Mouse (Mus musculus): ENCODE results near the gene Zbtb16.

Gene Zbtb16

DNA sequence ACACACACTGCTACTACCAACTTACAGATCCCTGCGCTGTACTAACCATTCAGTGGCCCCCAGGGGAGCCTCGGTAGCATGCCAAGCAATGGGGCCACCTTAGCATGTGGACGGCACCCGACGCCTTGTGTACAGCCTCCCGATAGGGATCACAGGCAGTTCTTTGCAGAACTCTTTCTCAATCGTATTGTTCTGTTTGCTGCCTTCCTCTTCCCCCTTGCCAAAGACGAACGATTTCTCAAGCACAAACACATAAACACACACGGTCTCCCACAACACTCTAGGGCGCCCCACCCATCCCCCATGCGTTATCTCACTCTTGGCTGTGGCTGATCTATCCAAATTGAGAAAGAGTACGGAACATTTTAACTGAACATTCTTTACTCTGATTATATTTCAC, 91.1 kb downstream of the Zbtb16 start:
- no peak for DNase-seq (ENCODE audit: low read depth, low spot score)

DNA sequence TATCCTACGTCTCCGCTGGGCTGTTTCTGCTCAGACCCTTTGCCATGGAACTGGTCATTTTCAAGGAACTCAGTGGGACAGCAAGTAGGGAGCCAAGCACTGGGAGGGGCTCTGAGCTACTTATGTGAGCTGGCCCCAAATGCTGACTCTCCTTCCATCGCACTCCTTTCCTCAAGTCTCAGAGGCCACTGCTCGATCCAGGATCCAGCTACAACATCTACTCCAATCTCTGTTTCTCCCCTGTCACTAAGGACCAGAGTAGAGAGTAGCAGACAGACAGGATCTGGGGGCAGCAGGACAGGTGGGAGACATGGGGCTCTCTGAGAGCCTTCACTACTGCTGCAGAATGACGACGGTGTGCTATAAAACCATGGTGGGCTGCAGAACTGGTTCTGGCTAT, 91.6 kb downstream of the Zbtb16 start:
- DNase-seq (ENCODE audit: low read depth, low spot score), result no peak

DNA sequence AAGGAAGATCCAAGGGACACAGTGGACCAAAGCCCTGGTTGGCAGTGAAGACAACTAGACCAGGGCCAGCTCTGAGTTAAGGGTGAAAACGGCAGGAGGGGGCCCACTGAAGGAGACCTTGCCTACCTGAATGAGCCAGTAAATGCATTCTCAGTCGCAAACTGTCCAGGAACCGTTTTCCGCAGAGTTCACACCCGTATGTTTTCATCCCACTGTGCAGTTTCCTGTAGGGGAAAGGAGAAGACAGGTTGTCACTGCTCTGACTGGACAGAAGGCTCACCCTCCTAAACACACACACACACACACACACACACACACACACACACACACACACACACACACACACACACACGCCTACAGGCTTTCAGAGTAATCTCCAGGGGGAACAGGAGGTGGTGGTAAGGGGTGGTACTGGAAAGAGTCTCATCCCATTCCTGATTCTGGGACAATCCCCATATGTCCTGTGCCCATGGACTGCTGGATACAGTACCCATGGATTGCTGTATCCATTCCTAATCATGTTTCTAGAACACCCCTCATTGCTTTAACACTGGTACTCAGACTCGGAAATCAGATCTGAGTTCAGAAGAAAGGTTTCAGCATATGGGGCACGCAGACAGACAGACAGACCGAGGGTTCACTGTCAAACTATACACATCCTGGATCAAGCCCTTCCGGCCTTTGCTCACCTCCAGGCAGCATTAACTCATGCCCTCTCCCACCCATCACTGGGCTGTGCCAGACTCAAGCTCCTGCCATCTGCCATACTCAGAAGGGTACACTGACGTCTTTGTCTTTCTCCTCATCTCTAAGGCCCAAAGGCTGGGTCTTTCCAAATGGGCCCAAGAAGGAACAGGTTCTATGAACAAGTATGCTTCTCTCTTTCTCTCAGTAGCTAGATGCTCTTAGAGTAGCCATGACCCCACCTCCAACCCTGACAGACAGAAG, 92.4 kb downstream of the Zbtb16 start:
- DNase-seq (ENCODE audit: low read depth, low spot score), result no peak

DNA sequence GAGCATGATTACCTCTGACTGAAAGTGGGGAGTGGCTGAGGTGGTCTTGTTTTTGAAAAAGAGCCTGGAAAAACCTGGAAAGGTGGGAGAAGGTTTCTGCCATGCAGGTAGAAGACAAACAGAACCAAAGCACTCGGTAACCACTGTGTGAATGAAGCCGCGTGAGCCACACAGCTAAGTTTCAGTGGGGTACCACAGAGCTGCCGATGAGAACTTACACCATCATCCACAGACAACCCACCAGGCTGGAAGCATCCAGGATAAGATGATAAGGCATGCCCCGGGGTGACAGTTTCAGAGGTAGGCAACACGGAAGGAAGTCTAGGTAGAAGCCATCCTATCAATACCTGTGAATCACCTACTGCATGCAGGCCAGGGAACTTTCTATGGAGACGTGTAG, 93.9 kb downstream of the Zbtb16 start:
- DNase-seq (ENCODE audit: low read depth, low spot score), result no peak

DNA sequence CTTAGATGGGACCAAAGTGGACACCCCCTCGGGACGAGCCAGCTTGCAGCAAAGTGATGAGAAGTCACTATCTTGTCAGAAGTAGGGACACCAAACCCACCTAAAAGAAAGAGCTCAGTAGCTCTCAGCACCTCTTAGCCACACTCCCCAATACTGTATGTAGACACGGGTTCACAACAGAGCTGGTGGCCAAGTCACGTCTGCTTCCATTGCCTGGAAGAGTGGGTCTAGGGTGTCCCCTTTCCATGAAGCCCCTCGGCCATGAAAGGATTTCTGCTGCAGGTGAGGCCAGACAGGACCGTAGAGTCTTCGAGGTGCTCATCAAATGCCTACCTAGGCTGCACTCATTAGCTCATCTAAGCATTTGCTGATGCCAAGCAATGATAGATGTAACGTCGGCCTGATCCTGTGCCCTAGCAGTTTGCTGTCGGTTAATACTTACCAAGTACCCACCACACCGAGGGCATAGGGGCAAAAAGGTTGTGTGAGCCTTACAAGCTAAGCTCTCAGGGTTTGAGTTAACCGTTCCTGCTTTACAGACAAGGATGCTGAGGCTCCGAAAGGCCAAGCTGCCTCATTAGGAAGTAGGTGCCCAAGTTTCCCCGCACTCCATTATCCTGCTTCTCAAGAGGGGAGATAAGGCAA, 94.5 kb downstream of the Zbtb16 start:
- no peak for DNase-seq (ENCODE audit: low read depth, low spot score)

DNA sequence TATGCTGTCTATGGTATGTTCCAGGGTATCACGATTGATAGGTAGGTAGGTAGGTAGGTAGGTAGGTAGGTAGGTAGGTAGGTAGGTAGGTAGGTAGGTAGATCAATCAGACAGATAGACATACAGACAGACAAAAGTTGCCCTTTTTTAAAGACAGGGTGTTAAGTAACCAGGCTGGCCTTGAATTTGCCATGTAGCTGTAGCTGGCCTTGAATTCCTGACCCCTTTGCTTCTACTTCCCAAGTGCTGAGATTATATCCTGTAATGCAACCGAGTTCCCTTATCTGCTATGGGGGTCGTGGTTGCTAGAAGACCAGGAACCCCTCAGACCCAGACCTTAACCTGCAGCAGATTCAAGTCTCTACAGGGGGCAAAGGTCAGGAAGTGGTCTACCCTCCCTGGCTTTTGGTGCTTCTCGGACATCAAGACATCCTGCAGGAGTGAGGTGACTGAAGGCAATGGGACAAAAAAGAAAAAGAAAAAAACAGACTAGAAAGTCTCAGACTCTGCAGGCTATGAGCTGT, 95.2 kb downstream of the Zbtb16 start:
- DNase-seq (ENCODE audit: low read depth, low spot score), result no peak

DNA sequence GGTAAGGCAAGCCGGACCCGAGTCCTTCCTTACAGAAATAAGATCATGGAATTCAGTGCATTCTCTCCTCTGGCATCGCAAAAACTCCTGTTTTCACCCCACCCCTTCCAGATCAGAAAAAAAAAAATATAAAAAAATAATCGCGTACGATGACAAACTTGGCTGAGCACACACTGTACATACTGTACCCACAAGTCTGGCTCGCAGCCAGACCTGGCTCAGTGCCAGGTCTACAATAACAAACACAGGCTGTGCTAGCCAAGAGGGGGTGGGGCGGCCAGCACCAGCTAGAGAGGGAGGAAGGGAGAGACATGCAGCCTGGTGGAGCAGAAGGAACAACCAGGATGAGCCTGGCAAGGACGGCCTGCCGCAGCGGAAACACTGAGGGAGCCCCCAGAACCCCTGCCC, 95.9 kb downstream of the Zbtb16 start:
- peak; percentile 88 for DNase-seq (ENCODE audit: low read depth, low spot score)

DNA sequence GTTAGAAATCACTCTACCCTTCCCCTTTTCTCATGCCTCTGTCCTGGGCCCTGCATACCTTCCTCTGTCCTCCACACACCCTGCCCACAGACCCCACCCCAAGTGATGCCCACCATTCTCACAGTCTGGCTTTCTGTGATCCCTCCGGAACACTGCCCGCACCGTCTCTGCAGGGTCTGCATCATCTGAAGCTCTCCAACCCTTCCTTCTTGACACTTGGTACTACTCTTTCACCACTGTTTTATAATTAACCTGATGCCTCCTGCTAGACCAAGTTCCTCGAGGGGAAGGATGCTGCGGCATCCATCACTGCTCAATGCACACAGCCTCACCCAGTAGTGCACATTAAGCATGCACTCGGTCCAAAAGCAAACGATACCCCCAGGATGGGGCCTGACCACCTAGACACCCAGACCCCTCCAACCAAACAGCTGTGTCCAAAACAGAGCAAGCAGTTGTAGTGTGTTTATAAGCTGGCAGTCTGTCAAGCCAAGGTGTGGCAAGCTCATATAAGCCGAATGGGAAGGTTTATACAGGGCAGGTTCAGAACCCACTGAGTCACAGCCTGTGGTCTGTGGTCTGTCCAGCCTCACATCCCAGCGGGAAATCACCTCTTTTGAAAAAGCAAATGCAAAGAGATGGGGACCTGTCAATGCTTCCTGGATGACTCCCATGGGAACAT, 97.1 kb downstream of the Zbtb16 start:
- no peak for DNase-seq (ENCODE audit: low read depth, low spot score)

DNA sequence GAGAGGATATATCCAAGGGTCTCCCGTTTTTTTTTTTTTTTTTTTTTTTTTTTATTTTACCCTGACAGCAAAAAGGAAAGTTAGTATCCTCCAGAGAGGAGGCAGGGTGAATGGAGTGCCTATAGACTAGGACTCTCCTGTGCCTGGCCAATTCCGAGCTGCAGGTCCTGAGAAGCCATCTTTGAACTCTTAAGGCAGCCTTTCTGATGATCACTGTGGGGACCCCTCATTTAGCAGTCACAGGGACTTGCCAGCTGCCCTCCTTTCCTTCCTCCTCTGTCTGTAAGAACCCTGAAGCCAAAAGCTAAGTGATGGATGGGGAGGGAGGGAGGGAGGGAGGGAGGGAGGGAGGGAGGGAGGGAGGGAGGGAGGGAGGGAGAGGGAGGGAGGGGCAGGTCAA, 98.1 kb downstream of the Zbtb16 start:
- no peak for DNase-seq (ENCODE audit: low read depth, low spot score)

DNA sequence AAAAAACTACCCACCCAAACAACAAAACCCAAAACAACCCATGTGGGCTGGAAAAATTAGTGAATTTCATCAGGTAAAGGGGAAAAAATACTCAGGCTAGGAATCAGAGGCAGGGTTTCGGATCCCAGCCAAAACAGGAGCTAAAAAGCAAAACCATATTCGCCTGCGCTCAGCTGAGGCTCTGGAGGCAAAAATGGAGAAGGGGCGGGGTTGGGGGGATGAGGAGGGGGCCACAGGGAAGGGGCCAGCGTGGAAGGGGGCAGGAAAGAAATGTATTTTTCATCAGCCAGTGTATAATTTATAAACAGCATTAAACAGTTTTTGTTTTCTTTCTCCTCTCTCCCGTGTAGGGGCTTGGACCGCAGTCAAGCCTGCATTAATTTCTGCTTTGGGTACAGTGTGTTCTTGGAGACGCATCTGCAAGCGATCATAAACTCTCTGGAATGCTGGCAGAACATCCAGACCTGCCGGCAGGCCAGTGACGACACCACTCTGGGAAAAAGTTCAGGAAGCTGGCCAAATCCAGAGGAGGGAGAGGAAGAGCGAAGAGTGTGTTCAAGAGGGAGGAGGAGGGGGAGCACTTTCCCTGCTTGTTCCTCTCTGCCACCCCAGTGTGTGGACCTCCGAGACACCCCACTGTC, 98.7 kb downstream of the Zbtb16 start:
- DNase-seq (ENCODE audit: low read depth, low spot score), result peak; percentile 67

DNA sequence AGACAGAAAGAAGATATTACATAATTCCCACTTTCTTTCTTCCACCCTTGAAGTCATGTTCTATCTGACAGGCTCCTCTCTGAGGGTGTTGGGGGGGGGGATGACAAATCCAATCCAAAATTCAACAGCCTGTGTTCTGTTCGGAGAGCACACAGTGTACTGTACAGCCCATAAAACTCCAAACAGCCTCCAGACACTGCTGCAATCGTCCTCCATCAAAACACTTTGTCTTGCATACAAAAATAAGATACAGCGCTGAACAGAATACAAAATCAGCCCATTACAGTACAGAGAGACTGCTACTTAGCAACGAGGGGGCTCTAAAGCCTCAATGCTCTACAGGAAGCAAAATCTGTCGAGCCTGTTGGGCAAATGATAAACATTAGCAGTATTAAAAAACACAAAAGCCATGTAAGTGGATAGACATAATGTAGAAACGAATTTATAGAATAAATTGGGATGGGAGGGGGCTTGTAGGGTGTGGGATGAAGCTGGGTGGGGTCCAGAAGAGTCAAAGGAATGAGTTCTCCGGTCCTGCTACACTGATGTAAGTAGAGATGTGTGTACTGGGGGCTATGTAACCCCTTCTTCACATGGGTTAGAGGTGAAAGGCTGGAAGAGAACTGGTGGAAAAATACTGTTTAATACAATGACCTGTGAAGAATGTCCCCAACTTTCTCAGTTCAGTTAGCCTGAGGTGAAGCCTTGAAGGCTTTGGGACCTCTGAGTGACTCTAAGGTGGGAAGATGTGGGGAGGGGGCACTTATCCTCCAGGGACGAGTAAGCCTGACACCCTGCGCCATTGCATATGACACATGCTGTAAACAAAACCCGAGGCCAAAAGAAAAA, 99.4 kb downstream of the Zbtb16 start:
- no peak for DNase-seq (ENCODE audit: low read depth, low spot score)

DNA sequence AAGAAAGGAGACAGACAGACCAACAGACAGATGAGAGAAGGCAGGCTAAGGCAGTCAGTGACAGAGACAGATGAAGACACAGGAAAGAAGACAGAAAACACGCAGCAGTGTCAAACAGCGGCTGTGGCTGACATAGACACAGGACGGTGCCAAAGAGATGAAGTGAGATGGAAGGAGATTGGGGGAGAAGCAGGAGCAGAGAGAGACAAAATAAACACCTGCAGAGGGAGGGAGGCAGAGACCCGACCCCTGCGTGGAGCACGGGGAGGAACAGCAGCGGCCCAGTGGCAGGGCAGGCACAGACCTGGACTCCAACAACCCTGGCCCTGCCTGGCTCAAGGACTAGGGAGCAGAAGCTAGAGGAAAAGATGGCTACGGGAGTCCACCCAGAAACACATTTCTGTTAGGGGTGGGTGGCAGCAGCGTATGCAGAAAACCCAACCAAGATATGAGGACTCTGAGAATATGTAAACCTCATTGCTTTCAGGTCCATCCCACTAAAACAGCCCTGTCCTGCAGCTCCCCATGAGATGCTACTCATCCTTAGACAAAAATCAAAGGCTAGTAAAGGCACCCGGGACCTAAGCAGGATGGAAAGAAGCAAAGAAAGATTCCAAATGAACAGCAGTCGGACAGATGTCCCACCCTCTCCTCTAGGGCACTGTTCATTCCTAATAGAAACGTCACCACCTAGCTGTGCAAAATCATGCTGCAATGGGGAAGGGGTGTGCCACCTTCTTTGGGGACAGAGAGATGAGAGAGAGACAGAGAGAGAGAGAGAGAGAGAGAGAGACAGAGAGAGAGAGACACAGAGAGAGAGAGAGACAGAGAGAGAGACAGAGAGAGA, 100.3 kb downstream of the Zbtb16 start:
- no peak for DNase-seq (ENCODE audit: low read depth, low spot score)

DNA sequence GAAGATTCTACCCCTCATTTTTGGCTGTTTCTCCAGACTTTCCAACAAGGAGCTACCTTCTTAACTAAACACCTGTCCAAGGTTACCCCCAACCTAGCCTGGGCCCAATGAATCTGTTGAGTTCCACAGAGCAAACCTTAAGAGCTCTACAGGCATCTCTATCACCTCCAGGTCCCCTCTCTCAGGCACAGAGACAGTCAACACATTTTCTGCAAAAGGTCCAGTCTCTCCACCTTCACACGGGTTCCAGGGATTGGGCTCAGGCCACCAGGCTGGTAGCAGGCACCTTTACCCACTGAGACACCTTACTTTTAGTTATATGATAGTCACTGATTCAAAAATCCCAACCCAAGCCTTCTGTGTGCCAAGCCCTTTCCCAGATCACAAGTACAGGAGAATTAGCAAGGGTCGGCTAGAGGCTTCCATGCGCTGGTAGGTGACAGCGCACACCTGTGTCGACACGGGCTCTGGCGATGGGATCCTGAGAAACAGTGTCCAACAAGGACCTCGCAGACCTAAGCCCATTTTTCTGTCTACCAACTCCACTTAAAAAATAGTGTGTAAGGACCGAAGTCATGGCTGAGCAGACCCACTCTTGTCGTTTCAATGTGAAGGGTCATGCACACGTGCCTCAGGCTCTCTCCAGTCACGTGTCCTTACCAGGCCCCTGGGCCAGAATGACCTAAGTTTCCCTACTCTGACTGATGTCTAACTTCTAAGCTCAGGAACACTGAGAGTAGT, 101.1 kb downstream of the Zbtb16 start:
- DNase-seq (ENCODE audit: low read depth, low spot score), result no peak

DNA sequence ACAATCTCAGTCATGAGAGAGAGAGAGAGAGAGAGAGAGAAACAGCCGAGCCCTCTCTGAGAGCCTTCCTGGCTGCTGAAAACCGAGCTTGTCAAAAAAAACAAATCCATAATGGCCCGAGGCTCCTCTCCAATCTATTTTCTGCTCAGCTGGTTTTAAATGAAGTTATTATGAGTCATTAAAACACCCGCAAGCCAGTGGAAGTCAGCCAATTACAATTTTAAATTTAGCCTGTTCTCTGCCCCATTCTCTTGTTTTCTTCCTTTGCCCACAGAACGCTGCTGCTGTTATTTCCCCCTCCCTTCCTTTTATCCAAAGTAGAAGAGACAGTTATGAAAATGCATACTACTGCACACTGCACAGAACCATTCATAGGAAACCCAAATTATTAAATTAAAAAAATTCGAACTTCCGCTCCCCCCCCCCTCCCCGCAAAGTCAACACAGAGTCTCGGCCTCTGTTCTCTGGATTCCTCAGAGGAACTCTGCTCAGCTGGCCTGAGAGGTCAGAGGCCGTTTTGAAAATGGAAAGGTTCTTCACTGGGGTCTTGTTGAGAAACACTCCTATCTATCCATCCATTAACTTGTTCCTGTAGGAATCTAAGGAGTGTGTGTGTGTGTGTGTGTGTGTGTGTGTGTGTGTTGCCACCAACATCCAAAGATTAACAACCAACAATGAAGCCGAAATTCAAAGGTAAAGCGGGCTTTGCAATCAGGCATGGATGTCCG, 102.0 kb downstream of the Zbtb16 start:
- no peak for DNase-seq (ENCODE audit: low read depth, low spot score)

DNA sequence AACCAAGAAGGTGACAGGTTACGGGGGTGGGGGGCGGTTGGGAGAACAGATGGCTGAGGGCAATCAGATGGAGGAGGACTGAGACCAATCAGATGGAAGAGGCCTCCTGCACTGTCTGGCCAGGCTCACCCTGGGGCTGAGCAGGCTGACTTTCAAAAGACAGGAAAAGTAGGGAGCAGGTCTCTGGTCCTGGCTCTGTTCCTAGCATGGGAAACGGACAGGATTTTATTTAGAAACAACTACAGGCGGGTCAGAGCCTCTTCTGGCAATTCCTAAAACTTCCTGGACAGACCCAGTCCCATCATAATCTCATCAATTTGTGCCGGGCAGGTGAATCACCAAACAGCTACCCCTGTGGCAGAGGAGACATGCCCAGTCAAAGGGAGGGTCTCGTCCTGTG, 102.9 kb downstream of the Zbtb16 start:
- DNase-seq (ENCODE audit: low read depth, low spot score), result no peak

DNA sequence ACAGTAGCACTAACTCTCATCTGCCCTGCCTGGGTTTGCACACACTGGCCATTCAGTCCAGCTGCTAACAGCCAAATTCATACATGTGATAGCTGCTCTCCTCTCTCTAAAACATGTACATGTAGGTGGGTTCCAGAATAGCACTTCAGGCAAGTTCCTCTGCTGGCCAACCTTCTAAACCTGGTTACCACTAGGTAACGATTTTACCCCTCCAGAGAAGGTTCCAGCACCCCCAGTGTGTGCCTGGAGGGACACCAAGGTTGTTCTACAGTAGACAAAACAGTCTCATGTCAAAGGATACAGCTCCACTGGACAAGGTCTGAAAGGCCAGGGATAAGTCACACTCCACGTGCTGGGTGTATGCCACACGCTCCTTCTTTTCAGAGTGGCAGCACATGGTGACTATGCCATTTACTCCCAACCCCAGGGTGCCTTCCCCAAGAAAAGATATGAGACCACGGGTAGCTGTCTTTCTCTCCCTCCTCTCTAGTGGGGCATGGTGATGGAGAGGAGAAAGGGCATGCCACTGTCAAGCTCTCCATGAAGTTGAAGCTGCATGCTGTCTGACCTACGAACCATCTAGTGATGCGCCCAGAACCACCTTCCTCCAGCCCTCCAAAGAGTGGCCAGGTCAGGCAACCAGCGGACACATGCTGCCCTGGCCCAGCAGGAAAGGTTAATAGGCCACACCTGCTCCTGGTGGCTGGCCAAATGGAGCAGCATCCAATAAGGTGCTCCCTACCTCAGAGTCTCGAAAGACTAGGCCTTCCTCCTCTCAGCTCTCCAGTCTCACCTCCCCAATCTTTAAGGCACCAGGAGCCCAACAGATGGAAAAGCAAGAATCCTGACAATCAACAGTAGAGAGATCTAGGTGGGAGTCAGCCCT, 104.1 kb downstream of the Zbtb16 start:
- no peak for DNase-seq (ENCODE audit: low read depth, low spot score)

DNA sequence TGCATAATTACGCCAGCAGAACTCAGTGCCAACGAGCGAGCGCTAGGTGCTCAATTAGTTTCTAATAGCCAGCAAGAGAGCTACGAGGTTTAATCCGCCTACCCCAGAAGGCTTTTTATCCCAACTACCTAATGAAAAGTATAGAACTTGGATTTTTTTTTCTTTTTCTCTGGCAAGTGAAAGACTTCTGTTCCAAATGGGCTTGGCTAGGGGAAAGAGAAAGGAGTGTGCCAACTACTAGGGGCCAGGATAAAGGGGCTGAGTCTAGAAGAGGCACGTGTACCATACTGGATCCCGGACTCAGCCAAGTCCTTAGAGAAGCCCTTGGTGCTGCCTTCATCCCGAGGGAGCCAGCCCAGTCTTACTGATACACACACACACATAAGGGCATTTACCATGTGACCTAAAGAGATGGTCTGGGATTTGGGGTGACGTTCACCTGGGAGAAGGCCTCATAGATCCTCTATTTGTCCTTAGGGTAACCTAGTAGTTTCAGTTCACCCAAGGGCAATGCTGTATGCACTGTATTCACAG, 105.5 kb downstream of the Zbtb16 start:
- no peak for DNase-seq (ENCODE audit: low read depth, low spot score)
